Mouse (Mus musculus): ENCODE data around the gene Spi1.

Gene Spi1

GRCm38 (mm10) chr2:91068162-91068871, 13.9 kb upstream of the Spi1 start:
- DNase-seq (ENCODE audit: low spot score in 2 of 2) = no peak

- DNase-seq (ENCODE audit: low spot score in 2 of 2) = no peak
Observed at GRCm38 (mm10) chr2:91068872-91069165, 13.4 kb upstream of the Spi1 start.

- no peak for DNase-seq (ENCODE audit: low spot score in 2 of 2)
Observed at GRCm38 (mm10) chr2:91069306-91070000, 12.7 kb upstream of the Spi1 start.

GRCm38 (mm10) chr2:91070076-91070800, 12.0 kb upstream of the Spi1 start, which contains the start of gene Slc39a13:
Gene Slc39a13 (minus strand): TSS chr2:91070417.
- peak; percentile 94 to 96 for DNase-seq (ENCODE audit: low spot score in 2 of 2)

GRCm38 (mm10) chr2:91071059-91071458, 11.1 kb upstream of the Spi1 start:
- no peak for DNase-seq (ENCODE audit: low spot score in 2 of 2)

GRCm38 (mm10) chr2:91072092-91072491, 10.1 kb upstream of the Spi1 start:
- no peak for DNase-seq (ENCODE audit: low spot score in 2 of 2)

GRCm38 (mm10) chr2:91077957-91078313, 4.3 kb upstream of the Spi1 start:
- no peak for DNase-seq (ENCODE audit: low spot score in 2 of 2)

- DNase-seq (ENCODE audit: low spot score in 2 of 2) = no peak
Observed at GRCm38 (mm10) chr2:91078314-91079025, 3.7 kb upstream of the Spi1 start.

- DNase-seq (ENCODE audit: low spot score in 2 of 2) = no peak
Observed at GRCm38 (mm10) chr2:91079026-91079384, 3.2 kb upstream of the Spi1 start.

- no peak for DNase-seq (ENCODE audit: low spot score in 2 of 2)
Observed at GRCm38 (mm10) chr2:91080784-91081513, 1.2 kb upstream of the Spi1 start.

- DNase-seq (ENCODE audit: low spot score in 2 of 2) = no peak
Observed at GRCm38 (mm10) chr2:91082844-91083243, 654 bp downstream of the Spi1 start.

- DNase-seq (ENCODE audit: low spot score in 2 of 2) = no peak
Observed at GRCm38 (mm10) chr2:91083366-91083940, 1.3 kb downstream of the Spi1 start.

GRCm38 (mm10) chr2:91084179-91084820, 2.1 kb downstream of the Spi1 start:
- DNase-seq (ENCODE audit: low spot score in 2 of 2) = no peak

GRCm38 (mm10) chr2:91085494-91086391, 3.6 kb downstream of the Spi1 start:
- no peak for DNase-seq (ENCODE audit: low spot score in 2 of 2)

- DNase-seq (ENCODE audit: low spot score in 2 of 2) = no peak
Observed at GRCm38 (mm10) chr2:91086392-91087237, 4.4 kb downstream of the Spi1 start.

- DNase-seq (ENCODE audit: low spot score in 2 of 2) = no peak
Observed at GRCm38 (mm10) chr2:91087453-91087852, 5.3 kb downstream of the Spi1 start.

GRCm38 (mm10) chr2:91088987-91089386, 6.8 kb downstream of the Spi1 start:
- no peak for DNase-seq (ENCODE audit: low spot score in 2 of 2)

GRCm38 (mm10) chr2:91090208-91090607, 8.0 kb downstream of the Spi1 start:
- DNase-seq (ENCODE audit: low spot score in 2 of 2) = no peak

- DNase-seq (ENCODE audit: low spot score in 2 of 2) = no peak
Observed at GRCm38 (mm10) chr2:91090827-91091226, 8.6 kb downstream of the Spi1 start.

Measured in frontal cortex, postnatal 14 days (tissue).